Mouse (Mus musculus) intestine, embryonic 14.5 days (tissue): ENCODE measurements around the gene Khdc1b. TPM values are rescaled to one million over a fixed set of nuclear protein-coding genes. Genes with fewer than 3 reads are reported as not detected.

Source experiments
- polyA plus RNA-seq: library from polyadenylated mRNA; unstranded; fragments of >200 nt; fragmentation: Nextera tagmentation; extraction: Ambion mirVana; gene quantifications from 2 replicates; pipeline ENCODE4 v1.2.1, GENCODE M21; 2014

Gene Khdc1b
- polyA plus RNA-seq, 1 experiment from 2014 or later: 0.12 TPM

Other genes starting within 250 kb of the Khdc1b start
- gene Tmem14a, start 165.0 kb upstream of the Khdc1b start, polyA plus RNA-seq: 10.7 and 12.6 TPM in 2 replicates
- gene Gsta3, start 143.0 kb upstream of the Khdc1b start, polyA plus RNA-seq: 3.0 and 7.7 TPM in 2 replicates
- not detected in 2 replicates for gene Khdc1a, start 33.9 kb upstream of the Khdc1b start, polyA plus RNA-seq
- gene Khdc1c, start 15.2 kb upstream of the Khdc1b start, polyA plus RNA-seq: not detected in 2 replicates